Mouse (Mus musculus): Measurements from ENCODE around the gene Chchd5. TPM values are rescaled to one million over a fixed set of nuclear protein-coding genes. Genes with fewer than 3 reads are reported as not detected.

Gene Chchd5
- total RNA-seq (2014; rRNA removed): 15.2 and 21.4 TPM in 2 replicates
- polyA plus RNA-seq (2015; fragmentation: Nextera tagmentation; extraction: Ambion mirVana): 17.1 and 17.6 TPM in 2 replicates

- no peak for TF ChIP-seq CTCF (IDR thresholded peaks at IDR 0.05; ENCODE audit: low read depth)
- Histone ChIP-seq H3K4me1 (ENCODE audit: insufficient read depth) (peaks cover 7% of the 10 kb centered on the region; the same call in 1 of the 2 replicates), H3K27ac (ENCODE audit: low read depth, low read length) (peak within 1 kb of the TSS; percentile 88), H3K36me3 (ENCODE audit: insufficient read depth) (peaks cover 41% of the 10 kb centered on the region), H3K4me2 (ENCODE audit: low read depth) (peak within 1 kb of the TSS; percentile 75), H3K4me3 (ENCODE audit: low read depth, low read length) (peak within 1 kb of the TSS; percentile 61), H3K9ac (peak within 1 kb of the TSS; percentile 67), H3K9me3 (ENCODE audit: low read length) (no peaks in the 10 kb centered on the region), H3K27me3 (ENCODE audit: insufficient read depth, low read length) (no peaks in the 10 kb centered on the region)
- ATAC-seq (peak; percentile 100), DNase-seq (peak; percentile 96)
- WGBS: 2% methylated on average over 35 of the region's 35 CpGs
Measured at GRCm38 (mm10) chr2:129129412-129129929, at the start of gene Chchd5. TSS of gene Chchd5 (plus strand) at chr2:129129700.

- TF ChIP-seq CTCF (IDR thresholded peaks at IDR 0.05; ENCODE audit: low read depth): no peak
- Histone ChIP-seq H3K4me1 (ENCODE audit: insufficient read depth) (no peaks in the 10 kb centered on the region), H3K4me2 (ENCODE audit: low read depth) (no peak overlapping the region), H3K36me3 (ENCODE audit: insufficient read depth) (peaks cover 69% of the 10 kb centered on the region), H3K27me3 (ENCODE audit: insufficient read depth, low read length) (no peaks in the 10 kb centered on the region), H3K27ac (ENCODE audit: low read depth, low read length) (no peak overlapping the region), H3K9me3 (ENCODE audit: low read length) (no peaks in the 10 kb centered on the region), H3K4me3 (ENCODE audit: low read depth, low read length) (no peak overlapping the region), H3K9ac (no peak overlapping the region)
- 74% methylated on average over 13 of the region's 13 CpGs for WGBS
- DNase-seq: no peak
- no peak for ATAC-seq
Measured at GRCm38 (mm10) chr2:129081097-129081496, 48.4 kb upstream of the Chchd5 start.

GRCm38 (mm10) chr2:129083514-129083913, 46.0 kb upstream of the Chchd5 start:
- no peak overlapping the region for H3K27ac ChIP-seq (ENCODE audit: low read depth, low read length)
- DNase-seq (no peak), ATAC-seq (no peak)
- H3K36me3 ChIP-seq (ENCODE audit: insufficient read depth): peaks cover 62% of the 10 kb centered on the region
- no peak overlapping the region for H3K9ac ChIP-seq
- H3K4me2 ChIP-seq (ENCODE audit: low read depth): no peak overlapping the region
- no peaks in the 10 kb centered on the region for H3K4me1 ChIP-seq (ENCODE audit: insufficient read depth)
- no peaks in the 10 kb centered on the region for H3K9me3 ChIP-seq (ENCODE audit: low read length)
- no peak for TF ChIP-seq CTCF (IDR thresholded peaks at IDR 0.05; ENCODE audit: low read depth)
- no peaks in the 10 kb centered on the region for H3K27me3 ChIP-seq (ENCODE audit: insufficient read depth, low read length)
- no peak overlapping the region for H3K4me3 ChIP-seq (ENCODE audit: low read depth, low read length)
- WGBS: 91% methylated on average over 5 of the region's 5 CpGs

GRCm38 (mm10) chr2:129084959-129085358, 44.5 kb upstream of the Chchd5 start:
- no peak overlapping the region for H3K27ac ChIP-seq (ENCODE audit: low read depth, low read length)
- ATAC-seq: no peak
- no peak overlapping the region for H3K4me3 ChIP-seq (ENCODE audit: low read depth, low read length)
- no peak overlapping the region for H3K9ac ChIP-seq
- H3K36me3 ChIP-seq (ENCODE audit: insufficient read depth): peaks cover 60% of the 10 kb centered on the region
- no peaks in the 10 kb centered on the region for H3K9me3 ChIP-seq (ENCODE audit: low read length)
- H3K4me1 ChIP-seq (ENCODE audit: insufficient read depth): no peaks in the 10 kb centered on the region
- peak; percentile 58 for DNase-seq
- 50% methylated on average over 2 of the region's 2 CpGs for WGBS
- TF ChIP-seq CTCF (IDR thresholded peaks at IDR 0.05; ENCODE audit: low read depth): peak; percentile 74
- no peaks in the 10 kb centered on the region for H3K27me3 ChIP-seq (ENCODE audit: insufficient read depth, low read length)
- no peak overlapping the region for H3K4me2 ChIP-seq (ENCODE audit: low read depth)

- Histone ChIP-seq H3K27ac (ENCODE audit: low read depth, low read length) (no peak overlapping the region), H3K4me2 (ENCODE audit: low read depth) (no peak overlapping the region), H3K27me3 (ENCODE audit: insufficient read depth, low read length) (no peaks in the 10 kb centered on the region), H3K4me1 (ENCODE audit: insufficient read depth) (no peaks in the 10 kb centered on the region), H3K4me3 (ENCODE audit: low read depth, low read length) (no peak overlapping the region), H3K36me3 (ENCODE audit: insufficient read depth) (peaks cover 70% of the 10 kb centered on the region), H3K9ac (no peak overlapping the region), H3K9me3 (ENCODE audit: low read length) (no peaks in the 10 kb centered on the region)
- ATAC-seq (no peak), DNase-seq (no peak)
- 100% methylated on average over 1 of the region's 1 CpGs for WGBS
- TF ChIP-seq CTCF (IDR thresholded peaks at IDR 0.05; ENCODE audit: low read depth): no peak
Measured at GRCm38 (mm10) chr2:129087520-129087919, 42.0 kb upstream of the Chchd5 start.

- H3K27ac ChIP-seq (ENCODE audit: low read depth, low read length): no peak overlapping the region
- 60% methylated on average over 4 of the region's 4 CpGs for WGBS
- no peak for TF ChIP-seq CTCF (IDR thresholded peaks at IDR 0.05; ENCODE audit: low read depth)
- no peak overlapping the region for H3K4me2 ChIP-seq (ENCODE audit: low read depth)
- ATAC-seq (no peak), DNase-seq (no peak)
- H3K4me3 ChIP-seq (ENCODE audit: low read depth, low read length): no peak overlapping the region
- no peaks in the 10 kb centered on the region for H3K9me3 ChIP-seq (ENCODE audit: low read length)
- H3K36me3 ChIP-seq (ENCODE audit: insufficient read depth): peaks cover 86% of the 10 kb centered on the region
- no peaks in the 10 kb centered on the region for H3K27me3 ChIP-seq (ENCODE audit: insufficient read depth, low read length)
- no peak overlapping the region for H3K9ac ChIP-seq
- H3K4me1 ChIP-seq (ENCODE audit: insufficient read depth): no peaks in the 10 kb centered on the region
Measured at GRCm38 (mm10) chr2:129090370-129090769, 39.1 kb upstream of the Chchd5 start.

- H3K4me3 ChIP-seq (ENCODE audit: low read depth, low read length): no peak overlapping the region
- no peak for ATAC-seq
- no peaks in the 10 kb centered on the region for H3K9me3 ChIP-seq (ENCODE audit: low read length)
- peaks cover 67% of the 10 kb centered on the region for H3K36me3 ChIP-seq (ENCODE audit: insufficient read depth)
- WGBS: 96% methylated on average over 12 of the region's 12 CpGs
- H3K4me2 ChIP-seq (ENCODE audit: low read depth): no peak overlapping the region
- no peak for TF ChIP-seq CTCF (IDR thresholded peaks at IDR 0.05; ENCODE audit: low read depth)
- no peak for DNase-seq
- no peaks in the 10 kb centered on the region for H3K4me1 ChIP-seq (ENCODE audit: insufficient read depth)
- no peak overlapping the region for H3K27ac ChIP-seq (ENCODE audit: low read depth, low read length)
- no peak overlapping the region for H3K9ac ChIP-seq
- no peaks in the 10 kb centered on the region for H3K27me3 ChIP-seq (ENCODE audit: insufficient read depth, low read length)
Measured at GRCm38 (mm10) chr2:129092810-129093209, 36.7 kb upstream of the Chchd5 start.

Data from forebrain, postnatal 0 days (tissue).